In genomic region chr3:27239568-27239967, GRCm38 (mm10) we compare ENCODE assay signal across 22 mouse cellular contexts. TPM values are rescaled to one million over a fixed set of nuclear protein-coding genes. Genes with fewer than 3 reads are reported as not detected.
A peak's percentile ranks its signal among the peaks of the same experiment; 100 is the strongest.
DNase-seq lines count a peak whose midpoint lies in the region; ATAC-seq lines count a peak whose summit lies in the region.
"Had no signal": no experiment of that assay in that cellular context is flagged by ENCODE, and none has a peak within 500 bp of the region (broad histone marks: within the 10 kb centered on the region; RNA-seq: fewer than 3 reads in every experiment).

No protein-coding gene starts in this region.

- peak; percentile 34 for DNase-seq in kidney, adult 11 months
- no peak for DNase-seq in kidney, postnatal 14 days
- peak; percentile 50 for DNase-seq in adrenal gland, postnatal 25 days
- DNase-seq in heart, postnatal 10 days, result peak; percentile 86 to 88
- peak; percentile 34 for DNase-seq in testis, postnatal 14 days (ENCODE audit: low spot score)
- no peak for DNase-seq in spleen, postnatal 14 days (ENCODE audit: low spot score in 2 of 2)
- DNase-seq in kidney, postnatal 4 days, result no peak
- DNase-seq: kidney, adult 8-10 months; kidney, postnatal 36 days; layer of hippocampus, adult 9-11 months; lung, adult 18-20 months; right cerebral cortex, postnatal 25 days; thymus, postnatal 36 days had no signal

- no peaks in the 10 kb centered on the region for H3K9me3 ChIP-seq in hindbrain, embryonic 12.5 days (replicated peaks)
- H3K9me3 ChIP-seq: embryonic facial prominence, embryonic 13.5 days; forebrain, embryonic 15.5 days; hindbrain, embryonic 13.5 days had no signal

- no peak for ATAC-seq in hindbrain, embryonic 12.5 days (ENCODE audit: low FRiP score)
- ATAC-seq: forebrain, embryonic 15.5 days; inflammation-experienced regulatory T-cells, adult 6 months had no signal

- intact Hi-C loops in heart, postnatal 10 days (cut with DNase I), result loop anchor here (5.0 kb wide), 1 partner anchor 172 kb away; no protein-coding TSS in a partner anchor

- H3K4me1 ChIP-seq in hindbrain, embryonic 12.5 days, result no peaks in the 10 kb centered on the region
- H3K4me1 ChIP-seq: embryonic facial prominence, embryonic 13.5 days; forebrain, embryonic 15.5 days; hindbrain, embryonic 13.5 days had no signal

- H3K27ac ChIP-seq in hindbrain, embryonic 12.5 days, result no peak overlapping the region
- H3K27ac ChIP-seq: embryonic facial prominence, embryonic 13.5 days; forebrain, embryonic 15.5 days; hindbrain, embryonic 13.5 days; left cerebral cortex, adult 2 months; stomach, postnatal 0 days had no signal

- H3K4me3 ChIP-seq in hindbrain, embryonic 12.5 days, result no peak overlapping the region
- H3K4me3 ChIP-seq: embryonic facial prominence, embryonic 13.5 days; forebrain, embryonic 15.5 days; hindbrain, embryonic 13.5 days; left cerebral cortex, adult 2 months had no signal

- H3K9ac ChIP-seq in hindbrain, embryonic 12.5 days, result no peak overlapping the region
- H3K9ac ChIP-seq: embryonic facial prominence, embryonic 13.5 days; forebrain, embryonic 15.5 days; hindbrain, embryonic 13.5 days had no signal

- H3K27me3 ChIP-seq in hindbrain, embryonic 12.5 days, result no peaks in the 10 kb centered on the region
- H3K27me3 ChIP-seq: CH12.LX; embryonic facial prominence, embryonic 13.5 days; forebrain, embryonic 15.5 days; hindbrain, embryonic 13.5 days had no signal

- 93% methylated on average over 16 of the region's 16 CpGs for WGBS in hindbrain, embryonic 12.5 days

- peaks cover 5% of the 10 kb centered on the region for H3K36me3 ChIP-seq in hindbrain, embryonic 12.5 days
- H3K36me3 ChIP-seq: forebrain, embryonic 15.5 days had no signal

- no peak overlapping the region for H3K4me2 ChIP-seq in hindbrain, embryonic 12.5 days (replicated peaks)
- H3K4me2 ChIP-seq: embryonic facial prominence, embryonic 13.5 days; forebrain, embryonic 15.5 days; hindbrain, embryonic 13.5 days; liver, embryonic 11.5 days had no signal

RNA-seq across cellular contexts. Expression of gene Nceh1, which starts 56.8 kb away (rescaled TPM):
- total RNA-seq in adrenal gland, postnatal 25 days (2021), result 151 and 228 TPM in 2 replicates
- 100 to 1,000 TPM; 167 TPM for total RNA-seq in heart, postnatal 10 days (2021)
- polyA plus RNA-seq in hindbrain, embryonic 12.5 days (2016; fragmentation: Nextera tagmentation; extraction: Ambion mirVana), result 5.1 and 5.6 TPM in 2 replicates

Comparison
In these comparisons a context has a peak if more than half of its experiments do, and no peak if none do; other contexts are left out.
1. DNase-seq: peak in kidney, adult 11 months (single experiment), adrenal gland, postnatal 25 days (single experiment), heart, postnatal 10 days (2 of 2) and testis, postnatal 14 days (single experiment); none in kidney, postnatal 14 days (single experiment), spleen, postnatal 14 days (0 of 2) and kidney, postnatal 4 days (0 of 2).